Mouse (Mus musculus) myocyte (in vitro differentiated cells): Measurements from ENCODE around the gene Dgki. TPM values are rescaled to one million over a fixed set of nuclear protein-coding genes. Genes with fewer than 3 reads are reported as not detected.

ENCODE experiments used
- H3K27me3 ChIP-seq: one replicate; pipeline ENCODE4 v1.6.1; 2011; ENCODE audit not compliant: control insufficient read depth, insufficient read depth, insufficient read length
- H3K36me3 ChIP-seq: one replicate; pipeline ENCODE4 v1.6.1; 2011; ENCODE audit not compliant: control insufficient read depth, insufficient read depth
- H3K4me2 ChIP-seq: one replicate; pipeline ENCODE4 v1.6.1; 2011; ENCODE audit warnings: low read depth, control low read depth
- H3K4me3 ChIP-seq: one replicate; pipeline ENCODE4 v1.5.1; 2011; ENCODE audit warnings: mild to moderate bottlenecking, control low read depth, moderate library complexity
- H3K79me2 ChIP-seq: one replicate; pipeline ENCODE4 v1.6.1; 2011; ENCODE audit not compliant: control insufficient read depth, insufficient read depth
- H3ac ChIP-seq: one replicate; pipeline ENCODE4 v1.6.1; 2011; ENCODE audit not compliant: control insufficient read depth, insufficient read length
- CEBPB ChIP-seq: IDR thresholded peaks from 2 replicates; pipeline ENCODE4 v1.6.1; 2011; ENCODE audit warnings: mild to moderate bottlenecking, moderate library complexity; ENCODE audit not compliant: poor library complexity, insufficient read depth, severe bottlenecking
- E2F4 ChIP-seq: IDR thresholded peaks from one replicate; pipeline ENCODE4 v1.6.1; 2011; ENCODE audit warnings: mild to moderate bottlenecking, control low read depth, moderate library complexity; ENCODE audit not compliant: insufficient read depth
- MAX ChIP-seq: IDR thresholded peaks from one replicate; pipeline ENCODE4 v1.6.1; 2011; ENCODE audit warnings: low read depth, mild to moderate bottlenecking, control low read depth
- MYOD1 ChIP-seq, 3 experiments: IDR thresholded peaks; one replicate each; pipeline ENCODE4 v1.6.1; 2011; ENCODE audit warnings: control low read depth in 2 of 3, low read depth in 2 of 3, mild to moderate bottlenecking in 2 of 3, moderate library complexity in 1 of 3; ENCODE audit not compliant: insufficient read length in 2 of 3, control insufficient read depth in 1 of 3
- MYOG ChIP-seq, 3 experiments: IDR thresholded peaks; one replicate each; pipeline ENCODE4 v1.6.1; 2011; ENCODE audit warnings: control low read depth in 2 of 3, low read depth in 2 of 3, mild to moderate bottlenecking in 2 of 3; ENCODE audit not compliant: insufficient read length in 2 of 3, control insufficient read depth in 1 of 3, insufficient read depth in 1 of 3
- POLR2A ChIP-seq: IDR thresholded peaks from one replicate; pipeline ENCODE4 v1.6.1; 2011; ENCODE audit warnings: low read depth, mild to moderate bottlenecking, control low read depth, moderate library complexity; ENCODE audit not compliant: insufficient read length
- POLR2AphosphoS2 ChIP-seq: IDR thresholded peaks from one replicate; pipeline ENCODE4 v1.6.1; 2011; ENCODE audit warnings: low read depth, control low read depth; ENCODE audit not compliant: insufficient read length
- REST ChIP-seq: IDR thresholded peaks from one replicate; pipeline ENCODE4 v1.6.1; 2011; ENCODE audit warnings: mild to moderate bottlenecking, control low read depth, moderate library complexity; ENCODE audit not compliant: insufficient read depth, insufficient read length
- SRF ChIP-seq: IDR thresholded peaks from one replicate; pipeline ENCODE4 v1.6.1; 2011; ENCODE audit warnings: low read depth; ENCODE audit not compliant: control insufficient read depth, insufficient read length
- TCF12 ChIP-seq: IDR thresholded peaks from one replicate; pipeline ENCODE4 v1.6.1; 2011; ENCODE audit warnings: mild to moderate bottlenecking, control low read depth; ENCODE audit not compliant: poor library complexity, insufficient read depth, severe bottlenecking
- TCF3 ChIP-seq: IDR thresholded peaks from one replicate; pipeline ENCODE4 v1.6.1; 2011; ENCODE audit warnings: low read depth, control low read depth; ENCODE audit not compliant: insufficient read length
- USF1 ChIP-seq: IDR thresholded peaks from one replicate; pipeline ENCODE4 v1.6.1; 2011; ENCODE audit warnings: low read depth, mild to moderate bottlenecking, control low read depth, moderate library complexity
- polyA plus RNA-seq: library from polyadenylated mRNA; unstranded; fragments of >200 nt; fragmentation: generic; extraction: Trizol; gene quantifications from one replicate; pipeline ENCODE4 v1.2.1, GENCODE M21; 2012; ENCODE audit warnings: missing spikeins

The Dgki gene
- polyA plus RNA-seq, 1 experiment: 0.02 TPM

DNA sequence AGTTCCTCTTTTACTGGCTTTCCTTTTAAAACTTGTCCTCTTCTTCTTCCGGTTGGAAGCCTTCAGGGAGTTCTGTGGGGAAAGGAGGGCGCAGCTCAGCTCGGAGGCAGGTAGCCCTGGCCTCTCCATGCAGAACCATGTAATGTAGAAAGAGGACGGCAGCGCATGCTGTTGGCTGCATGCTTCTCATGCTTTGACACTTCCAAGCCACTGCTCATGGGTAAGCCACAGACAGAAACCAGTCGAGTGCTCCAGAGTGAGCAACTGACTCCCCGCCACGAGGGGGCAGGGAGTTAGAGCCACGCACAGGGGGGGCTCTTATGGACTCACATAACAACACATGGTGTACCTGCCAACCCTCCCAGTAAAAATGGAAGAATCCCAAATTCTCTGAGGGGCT is 242.0 kb downstream of the Dgki start:
- no peaks in the 10 kb centered on the region for H3K27me3 ChIP-seq
- no peak overlapping the region for H3K4me3 ChIP-seq
- TF ChIP-seq REST: no peak
- TF ChIP-seq E2F4: no peak
- no peak for TF ChIP-seq TCF3

DNA sequence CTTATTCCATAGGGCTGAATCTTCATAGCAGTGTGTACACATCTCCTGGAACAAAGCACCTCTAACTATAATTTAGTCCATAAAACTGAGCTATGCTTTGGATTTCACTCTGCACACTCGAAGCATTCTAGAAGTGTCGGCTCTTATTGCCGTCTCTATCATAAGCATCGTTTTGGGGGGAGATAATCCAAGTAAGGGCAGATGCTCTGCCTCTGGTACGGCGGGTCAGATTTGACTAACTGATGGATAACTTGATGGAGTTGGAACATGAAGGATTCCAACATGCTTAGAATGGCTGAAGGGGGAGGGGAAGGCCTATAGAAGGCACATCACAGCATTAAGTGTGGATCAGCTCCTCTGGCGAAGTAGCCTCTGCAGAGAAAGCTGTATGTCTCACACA is 242.4 kb downstream of the Dgki start:
- no peaks in the 10 kb centered on the region for H3K27me3 ChIP-seq
- no peak overlapping the region for H3ac ChIP-seq
- no peak overlapping the region for H3K4me2 ChIP-seq
- TF ChIP-seq MYOG (IDR thresholded peaks at IDR 0.05; ENCODE audit: control insufficient read depth in 1 of 3, insufficient read depth in 1 of 3, insufficient read length in 2 of 3, low read depth in 2 of 3) (no peak), SRF (no peak), REST (no peak), POLR2A (no peak), MYOD1 (IDR thresholded peaks at IDR 0.05; ENCODE audit: control insufficient read depth in 1 of 3, insufficient read length in 2 of 3, low read depth in 2 of 3) (no peak), POLR2AphosphoS2 (no peak), TCF3 (no peak), USF1 (no peak), CEBPB (no peak), TCF12 (no peak), E2F4 (no peak), MAX (no peak)
- H3K36me3 ChIP-seq: no peaks in the 10 kb centered on the region
- no peak overlapping the region for H3K4me3 ChIP-seq
- H3K79me2 ChIP-seq: no peaks in the 10 kb centered on the region

More for the DNA sequence above, 242.0 kb downstream of the Dgki start:
- H3K79me2 ChIP-seq: no peaks in the 10 kb centered on the region
- no peak overlapping the region for H3ac ChIP-seq
- no peaks in the 10 kb centered on the region for H3K36me3 ChIP-seq
- no peak overlapping the region for H3K4me2 ChIP-seq

DNA sequence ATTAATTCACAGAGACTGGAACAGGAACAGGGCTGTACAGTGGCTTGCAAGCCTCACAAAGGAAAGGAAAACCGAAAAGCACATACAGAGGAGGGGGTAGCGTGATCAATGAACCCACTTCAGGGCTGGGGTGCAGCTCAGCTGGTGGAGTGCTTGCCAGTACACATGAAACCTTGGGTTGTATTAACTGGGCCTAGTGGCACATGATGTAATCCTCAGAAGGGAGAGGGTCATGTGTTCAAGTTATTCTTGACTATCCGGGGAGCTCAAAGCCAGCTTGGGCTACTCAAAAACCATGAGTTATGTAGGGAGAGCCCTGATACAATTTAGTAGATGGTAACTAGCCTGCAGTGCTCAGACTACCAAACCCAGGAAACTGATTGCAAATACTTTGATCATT is 244.3 kb downstream of the Dgki start:
- TF ChIP-seq TCF12: no peak
- no peak for TF ChIP-seq TCF3
- TF ChIP-seq CEBPB: no peak
- no peak for TF ChIP-seq REST
- TF ChIP-seq E2F4: no peak
- TF ChIP-seq USF1: no peak
- no peak for TF ChIP-seq MAX
- TF ChIP-seq POLR2A: no peak
- TF ChIP-seq SRF: no peak
- no peak for TF ChIP-seq MYOD1 (IDR thresholded peaks at IDR 0.05; ENCODE audit: control insufficient read depth in 1 of 3, insufficient read length in 2 of 3, low read depth in 2 of 3)
- no peak for TF ChIP-seq MYOG (IDR thresholded peaks at IDR 0.05; ENCODE audit: control insufficient read depth in 1 of 3, insufficient read depth in 1 of 3, insufficient read length in 2 of 3, low read depth in 2 of 3)
- no peak for TF ChIP-seq POLR2AphosphoS2
- Histone ChIP-seq H3ac (no peak overlapping the region), H3K4me2 (no peak overlapping the region), H3K36me3 (no peaks in the 10 kb centered on the region), H3K79me2 (no peaks in the 10 kb centered on the region), H3K27me3 (no peaks in the 10 kb centered on the region), H3K4me3 (no peak overlapping the region)

DNA sequence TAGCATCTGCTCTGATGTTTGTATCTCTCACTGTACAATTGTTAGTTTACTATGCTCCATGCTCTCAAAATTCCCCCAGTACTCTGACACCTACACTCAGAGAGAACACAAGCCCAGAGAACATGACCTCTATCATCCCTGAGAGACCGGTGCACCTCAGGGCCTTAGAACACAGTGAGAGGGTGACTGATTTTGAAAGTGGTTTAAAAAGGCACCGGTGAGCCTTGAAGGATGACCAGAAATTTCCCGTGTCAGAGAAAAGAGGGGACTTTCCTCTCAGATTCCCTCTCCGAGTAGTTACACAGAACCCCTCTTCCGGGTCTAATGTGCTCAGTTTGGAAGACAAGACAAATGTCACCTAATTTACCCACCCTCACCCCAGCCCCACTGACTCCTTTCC is 244.9 kb downstream of the Dgki start:
- TF ChIP-seq USF1: no peak
- no peak for TF ChIP-seq MYOG (IDR thresholded peaks at IDR 0.05; ENCODE audit: control insufficient read depth in 1 of 3, insufficient read depth in 1 of 3, insufficient read length in 2 of 3, low read depth in 2 of 3)
- TF ChIP-seq POLR2A: no peak
- TF ChIP-seq TCF3: no peak
- TF ChIP-seq TCF12: no peak
- TF ChIP-seq MAX: no peak
- TF ChIP-seq CEBPB: no peak
- TF ChIP-seq SRF: no peak
- TF ChIP-seq POLR2AphosphoS2: no peak
- no peak for TF ChIP-seq E2F4
- no peak for TF ChIP-seq MYOD1 (IDR thresholded peaks at IDR 0.05; ENCODE audit: control insufficient read depth in 1 of 3, insufficient read length in 2 of 3, low read depth in 2 of 3)
- TF ChIP-seq REST: no peak
- Histone ChIP-seq H3K4me3 (no peak overlapping the region), H3K36me3 (no peaks in the 10 kb centered on the region), H3ac (no peak overlapping the region), H3K27me3 (no peaks in the 10 kb centered on the region), H3K4me2 (no peak overlapping the region), H3K79me2 (no peaks in the 10 kb centered on the region)

DNA sequence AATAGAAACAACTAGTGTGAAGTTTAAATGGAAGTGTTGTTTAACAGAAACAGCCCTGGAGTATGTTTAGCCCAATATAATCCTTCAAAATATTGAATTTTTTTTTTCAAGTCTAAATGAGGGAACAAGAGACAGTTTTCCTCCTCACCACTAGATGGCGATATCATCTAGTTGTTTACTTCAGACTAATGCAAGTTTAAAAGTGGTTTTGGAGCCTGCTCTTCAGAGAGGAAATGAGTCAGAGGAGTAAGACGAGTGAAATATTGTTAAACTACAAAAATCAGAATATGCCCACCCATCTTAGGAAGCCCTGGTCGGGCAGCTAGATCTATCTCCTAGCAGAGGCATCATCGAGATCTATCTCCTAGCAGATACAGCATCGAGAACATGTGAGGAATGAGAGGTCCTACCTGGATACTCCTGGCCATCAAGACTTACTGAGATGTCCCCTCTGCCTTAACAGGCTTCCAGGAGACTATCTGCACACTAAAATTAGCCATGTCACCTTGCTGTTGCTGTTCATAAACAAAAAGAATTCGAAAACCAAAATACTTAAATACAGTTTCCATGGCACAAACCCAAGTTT is 245.5 kb downstream of the Dgki start:
- H3K36me3 ChIP-seq: no peaks in the 10 kb centered on the region
- no peaks in the 10 kb centered on the region for H3K27me3 ChIP-seq
- no peak overlapping the region for H3K4me2 ChIP-seq
- no peak for TF ChIP-seq TCF3
- no peak for TF ChIP-seq USF1
- TF ChIP-seq REST: no peak
- no peak for TF ChIP-seq POLR2AphosphoS2
- TF ChIP-seq E2F4: no peak
- TF ChIP-seq TCF12: no peak
- TF ChIP-seq MAX: no peak
- no peak for TF ChIP-seq SRF
- no peak for TF ChIP-seq CEBPB
- TF ChIP-seq MYOD1 (IDR thresholded peaks at IDR 0.05; ENCODE audit: control insufficient read depth in 1 of 3, insufficient read length in 2 of 3, low read depth in 2 of 3): no peak
- TF ChIP-seq POLR2A: no peak
- TF ChIP-seq MYOG (IDR thresholded peaks at IDR 0.05; ENCODE audit: control insufficient read depth in 1 of 3, insufficient read depth in 1 of 3, insufficient read length in 2 of 3, low read depth in 2 of 3): no peak
- no peaks in the 10 kb centered on the region for H3K79me2 ChIP-seq
- H3ac ChIP-seq: no peak overlapping the region
- no peak overlapping the region for H3K4me3 ChIP-seq
